Mouse (Mus musculus) ES-E14 (cell line): ENCODE results near the gene Mrps27.

Experiments used
- CHD2 ChIP-seq: IDR thresholded peaks from 2 replicates; pipeline ENCODE4 v1.6.1; 2014; ENCODE audit warnings: mild to moderate bottlenecking, low read depth, low read length, inconsistent platforms
- HCFC1 ChIP-seq: IDR thresholded peaks from 2 replicates; pipeline ENCODE4 v1.6.1; 2012; ENCODE audit warnings: low read length, inconsistent platforms, borderline replicate concordance; ENCODE audit not compliant: insufficient read depth
- MAFK ChIP-seq: IDR thresholded peaks from 2 replicates; pipeline ENCODE4 v1.6.1; 2014; ENCODE audit warnings: mild to moderate bottlenecking, low read depth, low read length, inconsistent platforms; ENCODE audit not compliant: insufficient read depth
- ZC3H11A ChIP-seq: IDR thresholded peaks from 2 replicates; pipeline ENCODE4 v1.6.1; 2012; ENCODE audit warnings: low read depth, mild to moderate bottlenecking, inconsistent platforms, low read length, borderline replicate concordance
- ZNF384 ChIP-seq: IDR thresholded peaks from 2 replicates; pipeline ENCODE4 v1.6.1; 2012; ENCODE audit warnings: low read depth, low read length, inconsistent platforms

DNA sequence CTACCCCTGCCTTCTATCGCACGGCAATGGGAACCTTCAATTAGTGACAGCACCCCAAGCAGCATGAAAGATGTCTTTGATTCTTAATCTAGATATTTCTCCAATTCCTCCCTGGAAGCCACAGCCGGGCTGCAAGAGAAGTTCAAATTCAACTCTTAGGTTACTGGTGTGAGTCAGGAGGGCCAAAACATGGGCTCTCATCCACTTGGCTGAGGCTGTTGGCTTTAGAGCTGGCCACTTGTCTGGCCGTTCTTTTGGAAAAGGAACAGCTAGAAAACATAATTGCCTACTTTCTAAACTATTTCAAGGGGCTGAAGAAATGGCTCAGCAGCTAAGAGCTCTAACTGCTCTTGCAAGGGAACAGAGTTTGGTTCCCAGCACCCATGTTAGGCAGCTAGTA lies 120.0 kb downstream of the Mrps27 start:
- TF ChIP-seq ZNF384 (no peak), CHD2 (no peak), MAFK (no peak), ZC3H11A (no peak), HCFC1 (no peak)
